Mouse (Mus musculus): Measurements from ENCODE around the gene Scgb1b24.

Scgb1b24 gene

GRCm38 (mm10) chr7:33743499-33743898 lies at the start of gene Scgb1b24:
Gene Scgb1b24, plus strand, starts transcription at chr7:33743799.
- in situ Hi-C loops (cut with MboI, MseI), result no loop called here

GRCm38 (mm10) chr7:33739212-33739611 lies 4.4 kb upstream of the Scgb1b24 start, which contains the start of gene Scgb2b24:
Gene Scgb2b24, minus strand, starts transcription at chr7:33739312.
- in situ Hi-C loops (cut with MboI, MseI), result no loop called here

All from T-helper 1 cell (primary cell).